Mouse (Mus musculus) lung, postnatal 0 days (tissue): ENCODE results near the gene Sfi1. TPM values are rescaled to one million over a fixed set of nuclear protein-coding genes. Genes with fewer than 3 reads are reported as not detected.

Source experiments
- ATAC-seq: fragments of 200-750 bp; cut with Nextera tagmentation; 2 replicates; pipeline ENCODE4 v1.8.0; 2017; ENCODE audit warnings: moderate library complexity
- DNase-seq: peaks from one replicate; pipeline ENCODE4 v3.0.0-alpha.2; 2016; ENCODE audit warnings: low spot score
- H3K27ac ChIP-seq: fragments of 300-500 bp; sonication (generic); 2 replicates; pipeline ENCODE4 v1.5.1; 2014; ENCODE audit warnings: antibody characterized with exemption, mild to moderate bottlenecking, low read length, mixed read lengths
- H3K27me3 ChIP-seq: fragments of 300-500 bp; sonication (generic); replicated peaks from 2 replicates; pipeline ENCODE4 v1.6.1; 2014; ENCODE audit warnings: low read length, mixed read lengths; ENCODE audit not compliant: insufficient read depth
- H3K36me3 ChIP-seq: fragments of 300-500 bp; sonication (generic); 2 replicates; pipeline ENCODE4 v1.6.1; 2014; ENCODE audit warnings: low read length, mixed read lengths; ENCODE audit not compliant: insufficient read depth
- H3K4me1 ChIP-seq: fragments of 300-500 bp; sonication (generic); 2 replicates; pipeline ENCODE4 v1.6.1; 2014; ENCODE audit warnings: antibody characterized with exemption, low read depth, low read length, mixed read lengths; ENCODE audit not compliant: insufficient read depth
- H3K4me2 ChIP-seq: fragments of 300-500 bp; sonication (generic); replicated peaks from 2 replicates; pipeline ENCODE4 v1.6.1; 2014; ENCODE audit warnings: low read depth, mild to moderate bottlenecking, low read length, moderate library complexity, mixed read lengths
- H3K4me3 ChIP-seq: fragments of 300-500 bp; sonication (generic); 2 replicates; pipeline ENCODE4 v1.5.1; 2014; ENCODE audit warnings: low read depth, low read length
- H3K9ac ChIP-seq: fragments of 300-500 bp; sonication (generic); replicated peaks from 2 replicates; pipeline ENCODE4 v1.6.1; 2014; ENCODE audit warnings: low read depth, mild to moderate bottlenecking
- H3K9me3 ChIP-seq: fragments of 300-500 bp; sonication (generic); 2 replicates; pipeline ENCODE4 v1.6.1; 2016; ENCODE audit warnings: low read length, mixed read lengths
- CTCF ChIP-seq: IDR thresholded peaks from 2 replicates; pipeline ENCODE4 v1.5.1; 2016; ENCODE audit warnings: antibody characterized with exemption, mild to moderate bottlenecking
- EP300 ChIP-seq: IDR thresholded peaks from 2 replicates; pipeline ENCODE4 v1.6.1; 2016; ENCODE audit warnings: antibody characterized with exemption, mild to moderate bottlenecking, control low read depth
- WGBS: fragments of 180-500 bp; shearing (Covaris S2); extraction: QIAGEN DNeasy Blood & Tissue Kit; methylation state at CpG from one replicate; pipeline ENCODE4 v1.1.7; 2014; 5-methylcytosine and 5-hydroxymethylcytosine counted together
- polyA plus RNA-seq: library from polyadenylated mRNA; unstranded; fragments of >200 nt; fragmentation: Nextera tagmentation; extraction: Ambion mirVana; gene quantifications from 2 replicates; pipeline ENCODE4 v1.2.1, GENCODE M21; 2015

Gene Sfi1
- polyA plus RNA-seq, 1 experiment from 2014 or later, result 7.9 TPM

- no peak overlapping the region for H3K4me3 ChIP-seq
- H3K27ac ChIP-seq, result no peak overlapping the region
- no peak overlapping the region for H3K9ac ChIP-seq
- DNase-seq (no peak), ATAC-seq (no peak)
- H3K4me1 ChIP-seq, result no peaks in the 10 kb centered on the region
- no peak overlapping the region for H3K4me2 ChIP-seq
- H3K27me3 ChIP-seq, result no peaks in the 10 kb centered on the region
- peaks cover 20% of the 10 kb centered on the region for H3K36me3 ChIP-seq
- no peaks in the 10 kb centered on the region for H3K9me3 ChIP-seq
- WGBS, result 71% methylated on average over 1 of the region's 1 CpGs
- TF ChIP-seq EP300 (no peak), CTCF (no peak)
These were observed 19.3 kb upstream of the Sfi1 start for GRCm38 (mm10) chr11:3212526-3212925.

DNA sequence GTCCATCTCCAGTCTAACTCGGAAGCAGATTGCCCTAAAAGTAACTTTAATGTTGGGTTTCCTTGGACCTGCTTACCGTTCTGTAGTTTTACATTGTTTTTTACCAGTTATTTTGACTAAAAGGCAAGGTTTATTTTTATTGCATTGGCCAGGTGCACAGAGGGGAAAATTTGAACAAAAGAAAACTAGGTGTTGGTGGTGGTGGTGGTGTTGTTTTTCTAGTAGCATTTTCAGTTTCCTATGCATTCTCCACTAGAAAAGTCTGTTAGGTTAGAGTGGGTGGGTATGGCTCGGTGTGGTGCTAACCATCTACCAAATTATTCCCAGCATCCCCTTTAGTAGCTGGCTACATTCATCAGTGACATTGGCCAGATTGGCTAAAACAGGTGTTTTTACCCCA is 13.5 kb upstream of the Sfi1 start:
- H3K4me3 ChIP-seq, result no peak overlapping the region
- DNase-seq (no peak), ATAC-seq (no peak)
- H3K9ac ChIP-seq, result no peak overlapping the region
- no peaks in the 10 kb centered on the region for H3K4me1 ChIP-seq
- no peak overlapping the region for H3K4me2 ChIP-seq
- 95% methylated on average over 3 of the region's 3 CpGs for WGBS
- no peak overlapping the region for H3K27ac ChIP-seq
- TF ChIP-seq CTCF (no peak), EP300 (no peak)
- H3K36me3 ChIP-seq, result no peaks in the 10 kb centered on the region
- H3K27me3 ChIP-seq, result no peaks in the 10 kb centered on the region
- no peaks in the 10 kb centered on the region for H3K9me3 ChIP-seq

GRCm38 (mm10) chr11:3205207-3205606 is 11.9 kb upstream of the Sfi1 start:
- 87% methylated on average over 3 of the region's 3 CpGs for WGBS
- no peaks in the 10 kb centered on the region for H3K36me3 ChIP-seq
- TF ChIP-seq EP300, result no peak
- TF ChIP-seq CTCF, result no peak

GRCm38 (mm10) chr11:3203771-3204170 is 10.5 kb upstream of the Sfi1 start:
- Histone ChIP-seq H3K4me2 (no peak overlapping the region), H3K9me3 (no peaks in the 10 kb centered on the region), H3K9ac (no peak overlapping the region), H3K4me3 (no peak overlapping the region), H3K27ac (no peak overlapping the region), H3K4me1 (no peaks in the 10 kb centered on the region), H3K36me3 (no peaks in the 10 kb centered on the region), H3K27me3 (no peaks in the 10 kb centered on the region)
- ATAC-seq, result no peak
- TF ChIP-seq CTCF (no peak), EP300 (no peak)
- 77% methylated on average over 2 of the region's 2 CpGs for WGBS
- DNase-seq, result no peak

More at GRCm38 (mm10) chr11:3205207-3205606, 11.9 kb upstream of the Sfi1 start:
- Histone ChIP-seq H3K27me3 (no peaks in the 10 kb centered on the region), H3K9me3 (no peaks in the 10 kb centered on the region), H3K4me3 (no peak overlapping the region), H3K4me1 (no peaks in the 10 kb centered on the region), H3K27ac (no peak overlapping the region), H3K4me2 (no peak overlapping the region), H3K9ac (no peak overlapping the region)
- no peak for DNase-seq
- no peak for ATAC-seq

- DNase-seq, result peak; percentile 83
- Histone ChIP-seq H3K36me3 (no peaks in the 10 kb centered on the region), H3K4me2 (peak overlapping the region; percentile 38), H3K4me1 (no peaks in the 10 kb centered on the region), H3K9me3 (no peaks in the 10 kb centered on the region), H3K9ac (peak overlapping the region; percentile 24), H3K27me3 (no peaks in the 10 kb centered on the region), H3K4me3 (peak overlapping the region; percentile 37), H3K27ac (peak overlapping the region; percentile 21)
- WGBS, result under 1% methylated on average over 17 of the region's 57 CpGs
- TF ChIP-seq CTCF, result no peak
- TF ChIP-seq EP300, result no peak
- peak; percentile 60 for ATAC-seq
These were observed 9.6 kb upstream of the Sfi1 start for GRCm38 (mm10) chr11:3202781-3203441.

GRCm38 (mm10) chr11:3202231-3202701 is 9.0 kb upstream of the Sfi1 start, which contains the start of gene Eif4enif1:
Gene Eif4enif1 (plus strand): TSS chr11:3202392.
- Histone ChIP-seq H3K9me3 (no peaks in the 10 kb centered on the region), H3K4me3 (peak within 1 kb of the TSS; percentile 37), H3K27me3 (no peaks in the 10 kb centered on the region), H3K27ac (peak within 1 kb of the TSS; percentile 21), H3K9ac (peak within 1 kb of the TSS; percentile 24), H3K36me3 (no peaks in the 10 kb centered on the region), H3K4me1 (no peaks in the 10 kb centered on the region), H3K4me2 (peak within 1 kb of the TSS; percentile 38)
- under 1% methylated on average over 37 of the region's 57 CpGs for WGBS
- ATAC-seq, result peak; percentile 84
- TF ChIP-seq EP300, result no peak
- no peak for TF ChIP-seq CTCF
- DNase-seq, result peak; percentile 91
